Mouse (Mus musculus) G1E (cell line): Measurements from ENCODE around the gene Tmem18.

ENCODE experiments used
- CTCF ChIP-seq: IDR thresholded peaks from 2 replicates; pipeline ENCODE4 v1.5.1; 2012; ENCODE audit warnings: low read depth, low read length, inconsistent platforms, mixed read lengths
- GATA1 ChIP-seq: IDR thresholded peaks from 2 replicates; pipeline ENCODE4 v1.6.1; 2012; ENCODE audit warnings: borderline replicate concordance, low read length, inconsistent platforms, mixed read lengths

GRCm38 (mm10) chr12:30604876-30605275, 20.6 kb downstream of the Tmem18 start:
- no peak for TF ChIP-seq GATA1
- no peak for TF ChIP-seq CTCF
